Mouse (Mus musculus) lung, postnatal 0 days (tissue): ENCODE measurements around the gene Slc2a8.

ENCODE experiments used
- CTCF ChIP-seq: IDR thresholded peaks from 2 replicates; pipeline ENCODE4 v1.5.1; 2016; ENCODE audit warnings: antibody characterized with exemption, mild to moderate bottlenecking
- EP300 ChIP-seq: IDR thresholded peaks from 2 replicates; pipeline ENCODE4 v1.6.1; 2016; ENCODE audit warnings: antibody characterized with exemption, mild to moderate bottlenecking, control low read depth

DNA sequence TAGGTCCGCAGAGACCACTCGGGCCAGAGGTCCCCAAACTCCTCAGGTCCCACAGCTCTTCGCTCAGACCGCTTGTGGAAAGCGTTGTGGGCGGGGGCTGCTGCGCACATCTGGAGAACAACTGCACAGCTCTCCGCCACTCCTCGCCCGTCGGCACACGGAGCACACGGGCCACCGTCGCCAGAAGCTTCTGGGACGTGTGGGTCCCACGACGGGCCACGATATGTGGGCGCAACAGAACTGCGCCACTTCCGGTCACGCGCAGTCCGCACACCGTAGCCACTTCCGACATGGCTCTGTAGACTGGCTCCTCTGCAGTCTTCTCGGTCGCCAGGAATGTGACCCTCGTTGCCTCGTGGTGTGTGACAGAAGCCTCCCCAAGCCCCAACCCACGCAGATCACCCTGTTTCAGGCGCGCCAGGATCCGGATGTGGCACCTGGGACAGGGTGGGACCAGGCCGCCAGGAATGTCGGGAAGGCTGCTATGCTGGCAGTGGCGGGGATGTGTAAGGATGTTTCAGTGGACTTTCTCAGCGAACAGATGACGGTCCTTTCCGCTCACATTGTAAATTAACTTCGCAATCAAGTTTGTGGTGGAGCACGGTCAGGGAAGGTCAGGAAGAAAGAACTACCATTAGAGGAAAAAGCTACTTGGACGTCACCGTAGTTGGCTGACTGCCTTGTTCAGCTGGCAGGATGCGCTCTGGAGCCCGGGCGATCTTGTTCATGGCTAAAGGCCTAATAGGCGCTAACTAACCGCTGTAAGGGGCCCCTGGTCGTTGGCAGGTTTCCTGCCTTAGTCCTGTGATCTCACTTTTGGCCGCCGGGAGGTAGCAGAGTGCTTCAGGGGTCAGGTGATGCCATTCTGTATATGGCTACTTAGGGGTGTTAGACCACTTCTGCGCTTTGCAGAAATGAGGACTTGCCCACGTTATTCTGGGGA, 14.9 kb downstream of the Slc2a8 start:
- TF ChIP-seq CTCF (peak; percentile 75), EP300 (peak; percentile 35)
